Mouse (Mus musculus) hindbrain, embryonic 15.5 days (tissue): ENCODE results near the gene Zdhhc4. TPM values are rescaled to one million over a fixed set of nuclear protein-coding genes. Genes with fewer than 3 reads are reported as not detected.
A peak's percentile ranks its signal among the peaks of the same experiment; 100 is the strongest.

Experiments used
- ATAC-seq: fragments of 200-750 bp; cut with Nextera tagmentation; 2 replicates; pipeline ENCODE4 v1.8.0; 2017; ENCODE audit warnings: low read depth, moderate number of reproducible peaks, moderate TSS enrichment; ENCODE audit not compliant: low FRiP score
- H3K27ac ChIP-seq: fragments of 300-500 bp; sonication (generic); replicated peaks from 2 replicates; pipeline ENCODE4 v1.5.1; 2015; ENCODE audit warnings: mild to moderate bottlenecking, inconsistent platforms
- H3K27me3 ChIP-seq: fragments of 300-500 bp; sonication (generic); 2 replicates; pipeline ENCODE4 v1.6.1; 2015; ENCODE audit warnings: control low read depth, inconsistent platforms
- H3K36me3 ChIP-seq: fragments of 300-500 bp; sonication (generic); 2 replicates; pipeline ENCODE4 v1.6.1; 2015; ENCODE audit warnings: control low read depth, inconsistent platforms
- H3K4me1 ChIP-seq: fragments of 300-500 bp; sonication (generic); replicated peaks from 2 replicates; pipeline ENCODE4 v1.6.1; 2015; ENCODE audit warnings: control low read depth, inconsistent platforms
- H3K4me2 ChIP-seq: fragments of 300-500 bp; sonication (generic); 2 replicates; pipeline ENCODE4 v1.6.1; 2015; ENCODE audit warnings: moderate library complexity, mild to moderate bottlenecking, inconsistent platforms
- H3K4me3 ChIP-seq: fragments of 300-500 bp; sonication (generic); 2 replicates; pipeline ENCODE4 v1.5.1; 2015; ENCODE audit warnings: mild to moderate bottlenecking, inconsistent platforms
- H3K9ac ChIP-seq: fragments of 300-500 bp; sonication (generic); 2 replicates; pipeline ENCODE4 v1.6.1; 2015; ENCODE audit warnings: inconsistent platforms
- H3K9me3 ChIP-seq: fragments of 300-500 bp; sonication (generic); 2 replicates; pipeline ENCODE4 v1.6.1; 2016; ENCODE audit warnings: control low read depth, inconsistent platforms
- WGBS: fragments of 180-500 bp; shearing (Covaris S2); methylation state at CpG from one replicate; pipeline ENCODE4 v1.1.7; 2015; 5-methylcytosine and 5-hydroxymethylcytosine counted together
- polyA plus RNA-seq: library from polyadenylated mRNA; unstranded; fragments of >200 nt; fragmentation: Nextera tagmentation; extraction: Ambion mirVana; gene quantifications from 2 replicates; pipeline ENCODE4 v1.2.1, GENCODE M21; 2015

Gene Zdhhc4
- polyA plus RNA-seq, 1 experiment from 2014 or later: 69.8 TPM

GRCm38 (mm10) chr5:143270151-143270519 lies 58.9 kb downstream of the Zdhhc4 start:
- Histone ChIP-seq H3K9ac (peak overlapping the region; percentile 97), H3K27ac (peak overlapping the region; percentile 89), H3K4me1 (peaks cover 45% of the 10 kb centered on the region), H3K9me3 (no peaks in the 10 kb centered on the region), H3K4me2 (peak overlapping the region; percentile 91), H3K36me3 (no peaks in the 10 kb centered on the region), H3K27me3 (no peaks in the 10 kb centered on the region), H3K4me3 (peak overlapping the region; percentile 94)
- peak; percentile 37 for ATAC-seq
- WGBS: 2% methylated on average over 12 of the region's 12 CpGs

- H3K4me2 ChIP-seq: peak within 1 kb of the TSS; percentile 91
- H3K36me3 ChIP-seq: no peaks in the 10 kb centered on the region
- H3K9ac ChIP-seq: peak within 1 kb of the TSS; percentile 97
- H3K4me1 ChIP-seq: peaks cover 45% of the 10 kb centered on the region
- peak; percentile 82 for ATAC-seq
- H3K27me3 ChIP-seq: no peaks in the 10 kb centered on the region
- peak within 1 kb of the TSS; percentile 89 for H3K27ac ChIP-seq
- peak within 1 kb of the TSS; percentile 94 for H3K4me3 ChIP-seq
- WGBS: 0% methylated on average over 79 of the region's 79 CpGs
- H3K9me3 ChIP-seq: no peaks in the 10 kb centered on the region
These were observed 59.5 kb downstream of the Zdhhc4 start, which contains the start of gene Zfp316 for GRCm38 (mm10) chr5:143269363-143270150. Gene Zfp316, minus strand, starts transcription at chr5:143270022.

- no peak for ATAC-seq
- WGBS: 16% methylated on average over 8 of the region's 8 CpGs
- Histone ChIP-seq H3K4me1 (peaks cover 45% of the 10 kb centered on the region), H3K9me3 (no peaks in the 10 kb centered on the region), H3K27ac (peak overlapping the region; percentile 89), H3K4me3 (peak overlapping the region; percentile 94), H3K27me3 (no peaks in the 10 kb centered on the region), H3K4me2 (peak overlapping the region; percentile 91), H3K36me3 (peaks cover 5% of the 10 kb centered on the region; the same call in 1 of the 2 replicates), H3K9ac (peak overlapping the region; percentile 97)
These were observed 60.1 kb downstream of the Zdhhc4 start for GRCm38 (mm10) chr5:143268985-143269362.

- no peak for ATAC-seq
- no peaks in the 10 kb centered on the region for H3K27me3 ChIP-seq
These were observed 62.3 kb downstream of the Zdhhc4 start for GRCm38 (mm10) chr5:143266794-143267193.

More at GRCm38 (mm10) chr5:143266794-143267193, 62.3 kb downstream of the Zdhhc4 start:
- Histone ChIP-seq H3K36me3 (peaks cover 27% of the 10 kb centered on the region), H3K4me2 (no peak overlapping the region), H3K9ac (no peak overlapping the region), H3K4me1 (peaks cover 41% of the 10 kb centered on the region), H3K27ac (no peak overlapping the region), H3K4me3 (no peak overlapping the region), H3K9me3 (no peaks in the 10 kb centered on the region)
- 87% methylated on average over 6 of the region's 6 CpGs for WGBS

Other genes with a start within 250 kb of the Zdhhc4 start
- gene Rnf216, start 216.3 kb downstream of the Zdhhc4 start, polyA plus RNA-seq: 30.4 and 30.8 TPM in 2 replicates
- 0.04 and 0.07 TPM in 2 replicates for gene Olfr718-ps1, start 181.7 kb downstream of the Zdhhc4 start, polyA plus RNA-seq
- 13.8 TPM in 2 replicates for gene Rbak, start 148.5 kb downstream of the Zdhhc4 start, polyA plus RNA-seq
- gene Spdye4b, start 148.2 kb downstream of the Zdhhc4 start, polyA plus RNA-seq: not detected in 2 replicates
- not detected in 2 replicates for gene Spdye4a, start 102.4 kb downstream of the Zdhhc4 start, polyA plus RNA-seq
- gene Zfp12, start 94.1 kb downstream of the Zdhhc4 start, polyA plus RNA-seq: 19.1 and 19.2 TPM in 2 replicates
- gene Zfp316, start 59.2 kb downstream of the Zdhhc4 start, polyA plus RNA-seq: 11.1 and 13.1 TPM in 2 replicates
- 0.27 and 0.31 TPM in 2 replicates for gene Zfp853, start 35.6 kb downstream of the Zdhhc4 start, polyA plus RNA-seq
- 31.7 and 32.7 TPM in 2 replicates for gene E130309D02Rik, start 13.9 kb downstream of the Zdhhc4 start, polyA plus RNA-seq
- 0.47 and 0.48 TPM in 2 replicates for gene Grid2ip, start 28.1 kb upstream of the Zdhhc4 start, polyA plus RNA-seq
- 130 and 133 TPM in 2 replicates for gene Kdelr2, start 74.6 kb upstream of the Zdhhc4 start, polyA plus RNA-seq
- 20.7 and 21.4 TPM in 2 replicates for gene Daglb, start 135.3 kb upstream of the Zdhhc4 start, polyA plus RNA-seq
- 404 and 446 TPM in 2 replicates for gene Rac1, start 198.8 kb upstream of the Zdhhc4 start, polyA plus RNA-seq